Mouse (Mus musculus): ENCODE results near the gene Cubn. TPM values are rescaled to one million over a fixed set of nuclear protein-coding genes. Genes with fewer than 3 reads are reported as not detected.
A peak's percentile ranks its signal among the peaks of the same experiment; 100 is the strongest.

The Cubn gene
- polyA plus RNA-seq, 1 experiment from 2014 or later: 0.77 TPM

DNA sequence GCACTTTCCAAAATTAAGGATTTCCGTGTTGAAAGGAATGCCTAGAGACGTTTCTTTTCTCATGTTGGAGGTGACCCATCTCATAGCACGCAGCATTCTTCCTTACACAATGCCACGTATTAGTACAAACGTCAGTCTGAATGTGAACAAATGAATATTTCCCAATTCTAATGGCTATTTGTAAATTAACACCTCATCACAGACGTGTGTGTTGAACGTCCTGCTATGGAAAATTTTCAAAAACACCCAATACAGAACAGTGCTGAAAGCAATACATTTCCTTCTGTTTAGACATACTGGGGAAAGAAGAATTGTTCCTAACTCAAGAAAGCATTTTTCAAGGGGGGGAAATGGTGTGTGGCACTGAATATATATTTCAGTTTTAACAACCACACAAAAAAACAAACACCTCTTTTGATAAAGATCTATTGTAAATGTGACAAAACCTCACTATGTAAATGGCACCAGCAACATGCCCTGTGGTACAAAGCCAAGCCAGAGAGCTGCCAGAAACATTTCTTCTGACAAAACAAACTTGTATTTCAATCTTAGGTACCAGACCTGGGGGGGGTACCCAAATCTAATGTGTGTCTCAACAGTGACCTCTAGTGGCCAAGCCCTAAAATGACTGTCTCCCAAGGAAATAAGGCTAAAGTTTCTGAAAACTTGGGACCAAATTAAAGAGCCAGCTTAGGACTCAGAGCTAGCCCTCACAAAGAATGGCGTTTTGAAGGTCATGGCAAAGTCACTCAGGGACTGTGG is 254.3 kb downstream of the Cubn start:
- 70% methylated on average over 8 of the region's 8 CpGs for WGBS
- no peak overlapping the region for H3K4me3 ChIP-seq
- H3K4me2 ChIP-seq: no peak overlapping the region
- H3K4me1 ChIP-seq: no peaks in the 10 kb centered on the region
- peak; percentile 64; the same call in 1 of the 2 replicates for ATAC-seq (replicated peaks)
- H3K27me3 ChIP-seq (replicated peaks): no peaks in the 10 kb centered on the region
- no peaks in the 10 kb centered on the region for H3K9me3 ChIP-seq
- no peak overlapping the region for H3K9ac ChIP-seq
- no peak overlapping the region for H3K27ac ChIP-seq
- no peaks in the 10 kb centered on the region for H3K36me3 ChIP-seq (replicated peaks)

DNA sequence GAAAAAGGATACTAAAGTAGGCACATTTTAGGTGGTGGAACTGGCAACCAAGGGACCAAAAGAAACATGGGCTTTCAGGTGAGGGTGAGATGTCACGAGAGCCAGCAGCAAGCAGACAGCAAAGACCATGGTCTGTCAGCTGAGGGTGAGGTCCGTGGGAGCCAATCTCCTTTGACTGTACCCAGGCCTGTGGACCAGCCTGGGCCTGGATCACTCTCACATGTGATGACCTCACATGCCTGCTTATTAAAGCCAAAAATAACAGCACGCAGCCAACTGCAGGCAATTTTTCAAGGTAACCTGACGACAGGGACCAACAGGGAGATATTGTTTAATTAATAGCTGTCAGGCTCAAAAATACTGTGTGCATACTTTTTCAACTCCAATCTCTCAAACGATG is 255.9 kb downstream of the Cubn start:
- Histone ChIP-seq H3K27ac (no peak overlapping the region), H3K36me3 (replicated peaks) (no peaks in the 10 kb centered on the region), H3K9me3 (no peaks in the 10 kb centered on the region), H3K4me1 (no peaks in the 10 kb centered on the region), H3K27me3 (replicated peaks) (no peaks in the 10 kb centered on the region), H3K4me3 (no peak overlapping the region), H3K9ac (no peak overlapping the region), H3K4me2 (no peak overlapping the region)
- 72% methylated on average over 5 of the region's 5 CpGs for WGBS
- ATAC-seq (replicated peaks): no peak

DNA sequence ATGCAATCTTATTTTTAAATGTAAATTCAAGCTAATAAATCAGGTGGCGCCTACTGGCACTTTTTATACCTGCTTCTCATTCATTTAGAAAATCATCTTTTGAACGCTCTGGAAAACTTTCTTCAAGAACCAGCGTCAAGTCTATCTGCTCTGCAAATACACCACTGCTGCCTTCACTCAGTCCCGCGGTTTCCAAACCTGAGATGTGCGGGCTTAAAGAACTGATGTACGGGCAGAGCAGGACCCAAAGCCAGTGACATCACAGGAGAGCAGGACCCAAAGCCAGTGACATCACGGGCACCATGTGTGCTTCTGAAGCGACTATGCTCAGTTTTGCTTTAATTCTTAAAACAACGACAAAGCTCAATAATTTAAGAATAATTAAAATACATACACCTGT is 256.8 kb downstream of the Cubn start:
- no peak overlapping the region for H3K9ac ChIP-seq
- 93% methylated on average over 10 of the region's 10 CpGs for WGBS
- H3K4me2 ChIP-seq: no peak overlapping the region
- no peak for ATAC-seq (replicated peaks)
- no peaks in the 10 kb centered on the region for H3K4me1 ChIP-seq
- no peak overlapping the region for H3K4me3 ChIP-seq
- no peak overlapping the region for H3K27ac ChIP-seq
- H3K9me3 ChIP-seq: no peaks in the 10 kb centered on the region
- no peaks in the 10 kb centered on the region for H3K36me3 ChIP-seq (replicated peaks)
- H3K27me3 ChIP-seq (replicated peaks): no peaks in the 10 kb centered on the region

DNA sequence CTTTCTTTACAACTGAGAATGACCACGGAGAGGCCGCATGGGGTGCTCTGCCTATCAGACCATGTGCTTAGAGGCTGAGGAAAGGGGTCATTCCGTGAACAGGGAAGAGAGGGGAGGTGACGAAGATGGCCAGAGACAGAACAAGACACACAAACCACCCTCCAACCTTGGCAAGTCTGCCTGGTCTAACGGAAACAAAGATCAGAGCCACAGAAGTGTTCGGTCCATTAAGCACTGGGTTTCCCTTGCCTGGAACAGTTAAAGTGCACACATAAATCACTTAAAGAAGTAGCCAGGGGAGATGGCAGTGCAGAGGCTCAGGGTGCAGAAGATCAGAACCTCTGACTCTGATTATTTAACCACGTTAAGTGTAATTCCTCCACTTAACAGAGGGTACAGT is 257.7 kb downstream of the Cubn start:
- WGBS: 72% methylated on average over 7 of the region's 7 CpGs
- Histone ChIP-seq H3K36me3 (replicated peaks) (no peaks in the 10 kb centered on the region), H3K27me3 (replicated peaks) (no peaks in the 10 kb centered on the region), H3K9me3 (no peaks in the 10 kb centered on the region), H3K4me1 (no peaks in the 10 kb centered on the region), H3K4me3 (no peak overlapping the region), H3K27ac (no peak overlapping the region), H3K4me2 (no peak overlapping the region), H3K9ac (no peak overlapping the region)
- ATAC-seq (replicated peaks): no peak

DNA sequence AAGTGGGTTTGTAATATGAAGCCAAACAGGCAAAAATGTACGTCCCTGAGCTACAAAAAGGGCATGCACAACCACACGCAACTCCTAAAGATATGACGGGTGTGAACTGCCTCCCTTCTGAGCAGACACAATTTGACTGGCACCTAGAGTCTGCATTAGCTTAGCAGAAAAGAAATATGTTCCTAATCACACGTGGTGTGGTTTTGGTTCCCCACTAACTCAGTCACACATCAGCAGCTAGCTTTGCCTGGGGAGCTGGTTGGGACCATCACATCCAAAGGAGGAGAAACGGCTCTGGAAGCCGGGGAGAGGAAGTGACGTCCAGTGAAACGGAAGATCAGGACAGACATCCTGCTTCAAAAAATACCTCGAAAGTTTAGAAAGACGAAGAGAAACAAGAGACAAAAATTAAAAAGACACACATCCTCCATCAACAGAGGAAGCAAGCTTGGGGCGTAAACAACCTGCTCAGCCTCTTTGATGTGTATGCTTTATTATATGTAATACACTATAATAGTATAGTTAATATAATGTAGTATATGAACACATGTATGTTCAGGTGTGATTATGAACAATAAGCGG is 258.3 kb downstream of the Cubn start:
- Histone ChIP-seq H3K4me3 (no peak overlapping the region), H3K36me3 (replicated peaks) (no peaks in the 10 kb centered on the region), H3K27me3 (replicated peaks) (no peaks in the 10 kb centered on the region), H3K4me1 (no peaks in the 10 kb centered on the region), H3K4me2 (no peak overlapping the region), H3K9me3 (no peaks in the 10 kb centered on the region), H3K27ac (no peak overlapping the region), H3K9ac (no peak overlapping the region)
- no peak for ATAC-seq (replicated peaks)
- 88% methylated on average over 12 of the region's 12 CpGs for WGBS

DNA sequence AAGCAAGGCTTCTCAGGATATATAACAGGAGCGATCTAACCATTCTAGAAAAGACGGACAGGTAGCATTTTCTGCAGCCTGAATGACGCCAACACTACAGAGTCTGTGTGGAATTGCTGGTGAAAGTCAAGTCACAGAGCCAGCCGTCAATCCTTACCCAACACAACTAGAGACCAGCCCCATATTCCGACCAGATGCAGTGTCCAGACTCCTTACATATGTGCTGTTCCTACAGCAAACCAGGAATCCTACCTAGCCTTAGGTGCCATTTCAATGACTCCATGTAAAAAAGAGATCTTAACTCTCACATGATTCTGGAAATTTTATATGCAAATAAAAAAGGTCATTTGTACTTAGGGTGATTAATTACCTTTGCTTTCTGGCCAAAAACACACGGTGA is 259.3 kb downstream of the Cubn start:
- ATAC-seq (replicated peaks): no peak

DNA sequence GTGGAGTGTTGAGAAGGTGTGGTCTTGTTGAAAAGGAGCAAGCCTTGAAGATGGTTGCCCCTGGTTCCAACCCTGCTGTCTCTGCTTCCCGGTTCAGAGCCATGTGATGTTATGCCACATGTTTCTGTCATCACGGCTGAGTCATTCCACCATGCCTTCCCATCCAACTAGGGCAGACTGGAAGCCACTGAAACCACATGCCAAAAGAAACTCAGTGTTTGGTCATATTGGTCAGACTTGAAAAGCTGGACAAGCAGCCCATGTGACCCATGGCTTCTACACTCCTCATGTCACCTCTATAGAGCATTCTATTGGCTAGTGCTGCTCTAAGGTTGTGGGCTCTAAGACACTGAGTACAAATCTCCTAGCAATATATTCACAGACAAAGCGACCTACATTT is 261.9 kb downstream of the Cubn start:
- no peaks in the 10 kb centered on the region for H3K9me3 ChIP-seq
- no peak overlapping the region for H3K27ac ChIP-seq
- H3K4me1 ChIP-seq: no peaks in the 10 kb centered on the region
- H3K4me3 ChIP-seq: no peak overlapping the region
- no peaks in the 10 kb centered on the region for H3K27me3 ChIP-seq (replicated peaks)
- ATAC-seq (replicated peaks): no peak
- H3K4me2 ChIP-seq: no peak overlapping the region
- 94% methylated on average over 3 of the region's 3 CpGs for WGBS
- no peaks in the 10 kb centered on the region for H3K36me3 ChIP-seq (replicated peaks)
- no peak overlapping the region for H3K9ac ChIP-seq

More for the DNA sequence above, 259.3 kb downstream of the Cubn start:
- H3K27me3 ChIP-seq (replicated peaks): no peaks in the 10 kb centered on the region
- H3K4me1 ChIP-seq: no peaks in the 10 kb centered on the region
- H3K4me2 ChIP-seq: no peak overlapping the region
- H3K9me3 ChIP-seq: no peaks in the 10 kb centered on the region
- 91% methylated on average over 6 of the region's 6 CpGs for WGBS
- H3K27ac ChIP-seq: no peak overlapping the region
- no peaks in the 10 kb centered on the region for H3K36me3 ChIP-seq (replicated peaks)
- no peak overlapping the region for H3K9ac ChIP-seq
- no peak overlapping the region for H3K4me3 ChIP-seq

Other genes starting within 250 kb of the Cubn start
- gene Rsu1, start 220.4 kb downstream of the Cubn start, polyA plus RNA-seq (2015; fragmentation: Nextera tagmentation; extraction: Ambion mirVana): 59.0 and 63.0 TPM in 2 replicates
- gene Trdmt1, start 52.9 kb upstream of the Cubn start, polyA plus RNA-seq (2015; fragmentation: Nextera tagmentation; extraction: Ambion mirVana): 6.3 and 8.0 TPM in 2 replicates
- 395 and 414 TPM in 2 replicates for gene Vim, start 82.1 kb upstream of the Cubn start, polyA plus RNA-seq (2015; fragmentation: Nextera tagmentation; extraction: Ambion mirVana)

Measured in midbrain, embryonic 15.5 days (tissue).